Mouse (Mus musculus): Measurements from ENCODE around the gene Hspa1l. TPM values are rescaled to one million over a fixed set of nuclear protein-coding genes. Genes with fewer than 3 reads are reported as not detected.
"Not testable (repeated sequence)": the region's sequence is repeated elsewhere in the genome, so short reads cannot be mapped to it uniquely, and the experiment has no call there.

Gene Hspa1l
- 0.38 and 0.49 TPM in 2 replicates for polyA plus RNA-seq (2016; fragmentation: Nextera tagmentation; extraction: Ambion mirVana)

- under 1% methylated on average over 32 of the region's 33 CpGs for WGBS (ENCODE audit: insufficient replicate concordance)
- peak within 1 kb of the TSS; percentile 45 for H3K9ac ChIP-seq
- peak within 1 kb of the TSS; percentile 69 for H3K4me2 ChIP-seq
- not testable (repeated sequence) for H3K4me1 ChIP-seq; H3K27ac ChIP-seq; H3K9me3 ChIP-seq (replicated peaks); H3K36me3 ChIP-seq
- peaks cover 66% of the 10 kb centered on the region for H3K27me3 ChIP-seq (replicated peaks)
- ATAC-seq = peak; percentile 89
- H3K4me3 ChIP-seq = peak within 1 kb of the TSS; percentile 44
These were observed at the start of gene Hspa1l, which contains the start of gene Hspa1a for GRCm38 (mm10) chr17:34972069-34972749. Gene Hspa1l (plus strand): TSS chr17:34972703. Gene Hspa1a (minus strand): TSS chr17:34972156.

- H3K4me2 ChIP-seq = no peak overlapping the region
- WGBS (ENCODE audit: insufficient replicate concordance) = 48% methylated on average over 6 of the region's 6 CpGs
- H3K27me3 ChIP-seq (replicated peaks) = 0 out of 2 replicates have a peak, but pooled peaks cover 3% of the 10 kb centered on the region
- no peak overlapping the region for H3K4me3 ChIP-seq
- no peaks in the 10 kb centered on the region for H3K36me3 ChIP-seq
- no peak for ATAC-seq
- no peaks in the 10 kb centered on the region; the same call in 1 of the 2 replicates for H3K4me1 ChIP-seq
- H3K27ac ChIP-seq = no peak overlapping the region
- H3K9me3 ChIP-seq (replicated peaks) = no peaks in the 10 kb centered on the region
- H3K9ac ChIP-seq = no peak overlapping the region
These were observed 49.6 kb upstream of the Hspa1l start for GRCm38 (mm10) chr17:34922939-34923338.

GRCm38 (mm10) chr17:34924258-34924657, 48.2 kb upstream of the Hspa1l start:
- no peak for ATAC-seq

GRCm38 (mm10) chr17:34927306-34928019, 45.0 kb upstream of the Hspa1l start:
- ATAC-seq = no peak
- H3K27me3 ChIP-seq (replicated peaks) = no peaks in the 10 kb centered on the region
- no peak overlapping the region for H3K9ac ChIP-seq
- H3K27ac ChIP-seq = no peak overlapping the region
- 85% methylated on average over 18 of the region's 18 CpGs for WGBS (ENCODE audit: insufficient replicate concordance)
- no peaks in the 10 kb centered on the region for H3K36me3 ChIP-seq
- no peaks in the 10 kb centered on the region for H3K9me3 ChIP-seq (replicated peaks)
- no peak overlapping the region for H3K4me3 ChIP-seq
- no peak overlapping the region for H3K4me2 ChIP-seq
- peaks cover 19% of the 10 kb centered on the region for H3K4me1 ChIP-seq

More at GRCm38 (mm10) chr17:34924258-34924657, 48.2 kb upstream of the Hspa1l start:
- 70% methylated on average over 5 of the region's 5 CpGs for WGBS (ENCODE audit: insufficient replicate concordance)
- Histone ChIP-seq H3K9ac (no peak overlapping the region), H3K4me2 (no peak overlapping the region), H3K4me3 (no peak overlapping the region), H3K27me3 (replicated peaks) (0 out of 2 replicates have a peak, but pooled peaks cover 3% of the 10 kb centered on the region), H3K27ac (no peak overlapping the region), H3K9me3 (replicated peaks) (no peaks in the 10 kb centered on the region), H3K36me3 (no peaks in the 10 kb centered on the region), H3K4me1 (no peaks in the 10 kb centered on the region; the same call in 1 of the 2 replicates)

GRCm38 (mm10) chr17:34928841-34929240, 43.7 kb upstream of the Hspa1l start:
- H3K4me3 ChIP-seq = no peak overlapping the region
- no peaks in the 10 kb centered on the region for H3K36me3 ChIP-seq
- H3K9ac ChIP-seq = no peak overlapping the region
- H3K4me2 ChIP-seq = no peak overlapping the region
- 44% methylated on average over 4 of the region's 4 CpGs for WGBS (ENCODE audit: insufficient replicate concordance)
- H3K9me3 ChIP-seq (replicated peaks) = no peaks in the 10 kb centered on the region
- ATAC-seq = no peak
- H3K27ac ChIP-seq = no peak overlapping the region
- no peaks in the 10 kb centered on the region for H3K27me3 ChIP-seq (replicated peaks)
- peaks cover 26% of the 10 kb centered on the region for H3K4me1 ChIP-seq

GRCm38 (mm10) chr17:34931061-34931734, 41.3 kb upstream of the Hspa1l start, which contains the start of gene Neu1:
Gene Neu1 (plus strand): TSS chr17:34931253.
- peaks cover 38% of the 10 kb centered on the region for H3K4me1 ChIP-seq
- H3K4me2 ChIP-seq = peak within 1 kb of the TSS; percentile 98
- H3K9me3 ChIP-seq (replicated peaks) = no peaks in the 10 kb centered on the region
- peak within 1 kb of the TSS; percentile 81 for H3K9ac ChIP-seq
- peak; percentile 92 for ATAC-seq
- H3K27me3 ChIP-seq (replicated peaks) = no peaks in the 10 kb centered on the region
- WGBS (ENCODE audit: insufficient replicate concordance) = 1% methylated on average over 38 of the region's 38 CpGs
- peaks cover 18% of the 10 kb centered on the region; the same call in 1 of the 2 replicates for H3K36me3 ChIP-seq
- peak within 1 kb of the TSS; percentile 72 for H3K4me3 ChIP-seq
- H3K27ac ChIP-seq = peak within 1 kb of the TSS; percentile 64

GRCm38 (mm10) chr17:34931735-34932098, 40.8 kb upstream of the Hspa1l start:
- Histone ChIP-seq H3K27me3 (replicated peaks) (no peaks in the 10 kb centered on the region), H3K4me1 (peaks cover 38% of the 10 kb centered on the region), H3K27ac (peak overlapping the region; percentile 64), H3K36me3 (peaks cover 18% of the 10 kb centered on the region; the same call in 1 of the 2 replicates), H3K4me2 (peak overlapping the region; percentile 98), H3K9ac (peak overlapping the region; percentile 81), H3K4me3 (peak overlapping the region; percentile 72), H3K9me3 (replicated peaks) (no peaks in the 10 kb centered on the region)
- ATAC-seq = no peak; the same call in 1 of the 2 replicates
- 15% methylated on average over 14 of the region's 14 CpGs for WGBS (ENCODE audit: insufficient replicate concordance)

- H3K4me1 ChIP-seq = peaks cover 38% of the 10 kb centered on the region
- no peak overlapping the region for H3K27ac ChIP-seq
- no peaks in the 10 kb centered on the region for H3K27me3 ChIP-seq (replicated peaks)
- ATAC-seq = no peak
- peak overlapping the region; percentile 81 for H3K9ac ChIP-seq
- peaks cover 18% of the 10 kb centered on the region; the same call in 1 of the 2 replicates for H3K36me3 ChIP-seq
- H3K9me3 ChIP-seq (replicated peaks) = no peaks in the 10 kb centered on the region
- peak overlapping the region; percentile 72 for H3K4me3 ChIP-seq
- 64% methylated on average over 8 of the region's 8 CpGs for WGBS (ENCODE audit: insufficient replicate concordance)
- H3K4me2 ChIP-seq = peak overlapping the region; percentile 98
These were observed 40.2 kb upstream of the Hspa1l start for GRCm38 (mm10) chr17:34932287-34932686.

- Histone ChIP-seq H3K27me3 (replicated peaks) (no peaks in the 10 kb centered on the region), H3K9me3 (replicated peaks) (no peaks in the 10 kb centered on the region), H3K9ac (no peak overlapping the region), H3K4me1 (peaks cover 38% of the 10 kb centered on the region), H3K4me3 (no peak overlapping the region), H3K27ac (no peak overlapping the region), H3K4me2 (peak overlapping the region; percentile 31), H3K36me3 (peaks cover 18% of the 10 kb centered on the region; the same call in 1 of the 2 replicates)
- 68% methylated on average over 24 of the region's 24 CpGs for WGBS (ENCODE audit: insufficient replicate concordance)
- no peak for ATAC-seq
These were observed 38.5 kb upstream of the Hspa1l start for GRCm38 (mm10) chr17:34934031-34934430.

- Histone ChIP-seq H3K9me3 (replicated peaks) (no peaks in the 10 kb centered on the region), H3K27me3 (replicated peaks) (no peaks in the 10 kb centered on the region), H3K9ac (no peak overlapping the region), H3K4me2 (0 out of 2 replicates have a peak overlapping the region, but pooled peaks have one; percentile 15), H3K36me3 (peaks cover 18% of the 10 kb centered on the region; the same call in 1 of the 2 replicates), H3K4me1 (peaks cover 38% of the 10 kb centered on the region), H3K4me3 (no peak overlapping the region), H3K27ac (peak overlapping the region; percentile 37; the same call in 1 of the 2 replicates)
- ATAC-seq = no peak
- 37% methylated on average over 8 of the region's 8 CpGs for WGBS (ENCODE audit: insufficient replicate concordance)
These were observed 37.7 kb upstream of the Hspa1l start for GRCm38 (mm10) chr17:34934830-34935229.

GRCm38 (mm10) chr17:34937960-34938505, 34.5 kb upstream of the Hspa1l start:
- WGBS (ENCODE audit: insufficient replicate concordance) = 71% methylated on average over 6 of the region's 6 CpGs
- Histone ChIP-seq H3K27me3 (replicated peaks) (no peaks in the 10 kb centered on the region), H3K27ac (no peak overlapping the region), H3K4me2 (no peak overlapping the region), H3K9ac (no peak overlapping the region), H3K36me3 (peaks cover 18% of the 10 kb centered on the region; the same call in 1 of the 2 replicates), H3K4me1 (peaks cover 35% of the 10 kb centered on the region), H3K9me3 (replicated peaks) (no peaks in the 10 kb centered on the region), H3K4me3 (no peak overlapping the region)
- ATAC-seq = no peak

Data from liver, embryonic 12.5 days (tissue).